Mouse (Mus musculus): ENCODE measurements at regions not wholly inside any gene's neighbourhood (a gene's known extent, or its start where the extent isn't known, plus 50 kb on each side); places are given as distances from the start of the nearest gene placed in this dataset.

- TF ChIP-seq CTCF (IDR thresholded peaks at IDR 0.05; ENCODE audit: insufficient read depth, low read depth, low read length), result no peak
- no peak for TF ChIP-seq POLR2A (IDR thresholded peaks at IDR 0.05; ENCODE audit: insufficient read depth, low read depth, low read length)
Observed at GRCm38 (mm10) chr4:110045651-110046269, 67.9 kb downstream of the Dmrta2 start.

All from olfactory bulb, adult 2 months (tissue).